Mouse (Mus musculus) olfactory bulb, adult 2 months (tissue): ENCODE measurements around the gene Sec14l1.

ENCODE experiments used
- CTCF ChIP-seq: fragments of 200-500 bp; IDR thresholded peaks from 2 replicates; pipeline ENCODE4 v1.5.1; 2012; ENCODE audit warnings: low read depth, mild to moderate bottlenecking, low read length, moderate library complexity; ENCODE audit not compliant: insufficient read depth
- POLR2A ChIP-seq: fragments of 200-500 bp; IDR thresholded peaks from 2 replicates; pipeline ENCODE4 v1.6.1; 2012; ENCODE audit warnings: mild to moderate bottlenecking, low read depth, low read length, moderate library complexity; ENCODE audit not compliant: insufficient read depth

DNA sequence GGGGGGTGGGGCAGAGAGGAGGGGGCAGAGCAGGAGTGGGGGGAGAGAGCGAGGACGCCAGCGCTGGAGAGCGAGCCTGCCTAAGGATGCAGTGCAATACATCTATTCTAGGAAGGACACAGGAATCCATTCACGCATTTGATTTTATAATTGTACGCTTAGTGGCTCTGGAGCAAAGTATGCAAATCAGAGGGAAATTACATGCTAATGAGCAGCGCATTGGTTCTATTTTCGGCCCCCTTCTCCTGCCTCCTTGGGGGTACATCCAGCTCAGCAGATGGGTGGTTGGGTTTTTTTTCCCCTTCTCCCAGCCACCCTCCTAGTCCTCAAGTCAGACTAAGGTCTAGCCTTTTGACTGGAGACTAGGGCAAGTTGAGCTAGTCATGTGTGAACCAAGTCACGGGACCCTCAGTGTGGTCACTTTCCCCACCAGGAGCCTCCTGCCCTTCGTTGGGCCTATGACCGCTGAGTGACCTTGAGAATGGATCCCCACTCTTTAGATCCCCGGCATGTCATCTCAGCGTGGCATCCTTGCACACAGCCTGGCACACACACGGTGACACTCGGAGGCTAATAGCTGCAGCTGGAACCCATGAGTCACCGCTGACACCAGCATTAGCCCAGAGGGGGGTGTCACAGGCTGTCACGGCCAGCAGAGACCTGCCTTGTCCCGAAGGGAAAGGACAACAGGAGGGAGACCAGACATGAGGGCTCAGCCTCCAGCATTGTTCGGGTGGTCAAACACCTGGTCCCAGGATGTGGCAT is 55.0 kb downstream of the Sec14l1 start:
- TF ChIP-seq CTCF (no peak), POLR2A (no peak)
